Mouse (Mus musculus) ES-E14 (cell line): ENCODE measurements around the gene Tnnt1. TPM values are rescaled to one million over a fixed set of nuclear protein-coding genes. Genes with fewer than 3 reads are reported as not detected.

Experiments used
- DNase-seq: peaks from one replicate; pipeline ENCODE4 v3.0.0-alpha.2; 2013; ENCODE audit warnings: low read depth, low spot score
- H3K27ac ChIP-seq: 2 replicates; pipeline ENCODE4 v1.5.1; 2012; ENCODE audit warnings: low read depth, mild to moderate bottlenecking, low read length, moderate library complexity, mixed read lengths; ENCODE audit not compliant: poor library complexity, insufficient read depth, severe bottlenecking
- H3K36me3 ChIP-seq: 2 replicates; pipeline ENCODE4 v1.6.1; 2012; ENCODE audit warnings: mild to moderate bottlenecking, low read length, moderate library complexity, mixed read lengths; ENCODE audit not compliant: control insufficient read depth, poor library complexity, insufficient read depth, severe bottlenecking
- H3K4me1 ChIP-seq, 2 experiments: fragments of 150-350 bp in 1 of 2; sonication (generic) in 1 of 2; 2 replicates each; pipeline ENCODE4 v1.6.1; 2012; ENCODE audit warnings: low read length in 2 of 2, mild to moderate bottlenecking in 1 of 2, mixed read lengths in 1 of 2; ENCODE audit not compliant: control insufficient read depth in 2 of 2, insufficient read depth in 2 of 2, poor library complexity in 1 of 2
- H3K4me3 ChIP-seq, 2 experiments: fragments of 150-350 bp in 1 of 2; sonication (generic) in 1 of 2; 2 replicates each; pipeline ENCODE4 v1.5.1; 2012; ENCODE audit warnings: low read length in 2 of 2, low read depth in 1 of 2, mild to moderate bottlenecking in 1 of 2, mixed read lengths in 1 of 2; ENCODE audit not compliant: insufficient read depth in 1 of 2, poor library complexity in 1 of 2, severe bottlenecking in 1 of 2
- H3K9ac ChIP-seq: 2 replicates; pipeline ENCODE4 v1.6.1; 2012; ENCODE audit warnings: low read depth, mild to moderate bottlenecking, low read length, mixed read lengths; ENCODE audit not compliant: poor library complexity, insufficient read depth, severe bottlenecking
- H3K9me3 ChIP-seq: fragments of 150-350 bp; sonication (generic); 2 replicates; pipeline ENCODE4 v1.6.1; 2012; ENCODE audit warnings: low read depth, mild to moderate bottlenecking, low read length; ENCODE audit not compliant: control insufficient read depth, insufficient read depth
- CHD2 ChIP-seq: IDR thresholded peaks from 2 replicates; pipeline ENCODE4 v1.6.1; 2014; ENCODE audit warnings: mild to moderate bottlenecking, low read depth, low read length, inconsistent platforms
- HCFC1 ChIP-seq: IDR thresholded peaks from 2 replicates; pipeline ENCODE4 v1.6.1; 2012; ENCODE audit warnings: low read length, inconsistent platforms, borderline replicate concordance; ENCODE audit not compliant: insufficient read depth
- MAFK ChIP-seq: IDR thresholded peaks from 2 replicates; pipeline ENCODE4 v1.6.1; 2014; ENCODE audit warnings: mild to moderate bottlenecking, low read depth, low read length, inconsistent platforms; ENCODE audit not compliant: insufficient read depth
- ZC3H11A ChIP-seq: IDR thresholded peaks from 2 replicates; pipeline ENCODE4 v1.6.1; 2012; ENCODE audit warnings: low read depth, mild to moderate bottlenecking, inconsistent platforms, low read length, borderline replicate concordance
- ZNF384 ChIP-seq: IDR thresholded peaks from 2 replicates; pipeline ENCODE4 v1.6.1; 2012; ENCODE audit warnings: low read depth, low read length, inconsistent platforms
- in situ Hi-C, 2 experiments: fragments of 600-800 bp; cut with MboI; formaldehyde crosslinking; loops; one replicate each; pipeline ENCODE4 v1.15.1; 2025; ENCODE audit warnings: low sequenced_read_pairs in 2 of 2, inconsistent platforms in 1 of 2; ENCODE audit not compliant: unreplicated experiment in 2 of 2
- total RNA-seq: library from RNA; depleted of rRNA; stranded (reverse); fragments of 300-350 nt; gene quantifications from 2 replicates; pipeline ENCODE4 v1.2.3, GENCODE M21; 2012

Tnnt1 gene
- total RNA-seq, 1 experiment: 8.4 TPM

DNA sequence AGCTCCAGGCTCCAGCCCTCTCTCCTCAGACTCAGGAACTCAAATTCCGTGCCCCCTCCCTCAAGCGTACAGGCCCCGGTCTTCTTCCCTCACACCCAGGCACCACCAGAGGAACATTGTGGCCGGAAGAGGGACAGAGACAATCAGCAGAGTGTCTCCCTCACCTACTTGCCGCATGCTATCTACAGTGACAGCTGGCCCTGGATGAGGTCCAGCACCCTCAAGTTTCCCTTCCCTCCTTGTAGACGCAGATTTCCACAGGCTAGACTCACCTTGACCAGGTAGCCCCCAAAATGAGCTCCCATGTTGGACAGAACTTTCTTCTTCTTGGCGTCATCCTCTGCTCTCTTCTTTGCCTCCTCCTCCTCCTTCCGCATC is 7.5 kb downstream of the Tnnt1 start:
- in situ Hi-C loops: no loop called here
- no peak overlapping the region; the same call in 1 of the 2 replicates for H3K9ac ChIP-seq

DNA sequence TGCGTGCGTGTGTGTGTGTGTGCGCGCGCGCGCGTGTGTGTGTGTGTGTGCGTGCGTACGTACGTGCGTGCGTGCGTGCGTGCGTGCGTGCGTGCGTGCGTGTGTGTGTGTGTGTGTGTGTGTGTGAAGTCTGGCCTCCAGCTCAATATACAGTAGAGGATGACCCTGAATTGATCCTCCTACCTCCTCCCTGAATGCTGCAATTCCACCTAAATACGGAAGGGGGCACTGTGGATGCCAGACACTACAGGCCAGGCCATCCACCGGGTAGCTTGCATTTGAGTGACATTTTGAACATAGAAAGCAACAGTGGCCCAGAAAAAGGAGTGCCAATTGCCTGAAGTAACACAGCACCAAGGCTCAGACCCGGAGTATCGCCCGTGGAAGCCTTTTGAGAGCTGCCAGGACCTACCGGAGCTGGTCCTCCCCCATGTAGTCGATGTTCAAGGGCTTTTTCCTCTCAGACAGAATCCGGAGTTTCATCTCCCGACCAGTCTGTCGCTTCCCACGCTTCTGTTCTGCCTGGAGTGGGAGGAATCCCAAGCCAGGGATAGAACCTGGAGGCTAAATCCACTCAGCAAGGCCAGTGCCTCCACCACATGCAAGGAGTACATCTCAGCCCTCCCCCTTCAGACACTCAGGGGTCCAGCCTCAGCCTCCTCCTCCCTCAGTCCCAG is 8.0 kb downstream of the Tnnt1 start:
- Histone ChIP-seq H3K4me3 (peak overlapping the region in 1 of 2 experiments; percentile 41; a peak in 1 of 4 replicates), H3K27ac (no peak overlapping the region), H3K9ac (no peak overlapping the region; the same call in 1 of the 2 replicates), H3K9me3 (no peaks in the 10 kb centered on the region), H3K36me3 (no peaks in the 10 kb centered on the region), H3K4me1 (peaks cover 0 to 14% of the 10 kb centered on the region in 2 experiments; a peak in 2 of 4 replicates)
- in situ Hi-C loops: no loop called here
- no peak for DNase-seq
- TF ChIP-seq HCFC1 (no peak), ZNF384 (no peak), CHD2 (no peak), MAFK (no peak), ZC3H11A (no peak)

More for the DNA sequence above, 7.5 kb downstream of the Tnnt1 start:
- TF ChIP-seq HCFC1: no peak
- TF ChIP-seq ZC3H11A: no peak
- TF ChIP-seq MAFK: no peak
- no peak for TF ChIP-seq CHD2
- no peak for TF ChIP-seq ZNF384
- H3K27ac ChIP-seq: no peak overlapping the region
- peaks cover 0 to 15% of the 10 kb centered on the region in 2 experiments; a peak in 2 of 4 replicates for H3K4me1 ChIP-seq
- no peak for DNase-seq
- H3K36me3 ChIP-seq: no peaks in the 10 kb centered on the region
- no peaks in the 10 kb centered on the region for H3K9me3 ChIP-seq
- H3K4me3 ChIP-seq: no peak overlapping the region

DNA sequence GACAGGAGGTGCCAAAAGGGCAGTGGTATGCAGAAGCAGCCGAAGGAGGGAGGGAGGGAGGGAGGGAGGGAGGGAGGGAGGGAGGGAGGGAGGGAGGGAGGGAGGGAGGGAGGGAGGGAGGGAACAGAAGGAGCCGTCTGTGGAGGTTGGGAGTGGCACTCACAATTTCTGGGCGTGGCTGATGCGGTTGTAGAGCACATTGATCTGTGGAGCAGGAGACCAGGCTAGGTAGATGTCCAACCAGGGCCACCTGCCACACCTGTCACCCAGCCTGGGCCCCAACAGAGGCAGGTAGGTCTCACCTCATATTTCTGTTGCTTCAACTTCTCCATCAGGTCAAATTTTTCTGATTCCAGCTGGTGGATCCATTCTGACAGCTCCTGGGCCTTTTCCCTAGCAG is 9.0 kb downstream of the Tnnt1 start:
- no peak overlapping the region for H3K9ac ChIP-seq
- H3K27ac ChIP-seq: no peak overlapping the region
- no peaks in the 10 kb centered on the region for H3K36me3 ChIP-seq
- H3K4me1 ChIP-seq: peaks cover 0 to 14% of the 10 kb centered on the region in 2 experiments; a peak in 2 of 4 replicates
- in situ Hi-C loops: no loop called here
- H3K4me3 ChIP-seq: no peak overlapping the region
- no peaks in the 10 kb centered on the region for H3K9me3 ChIP-seq
- TF ChIP-seq ZNF384: no peak
- no peak for TF ChIP-seq CHD2
- TF ChIP-seq MAFK: no peak
- TF ChIP-seq HCFC1: no peak
- TF ChIP-seq ZC3H11A: no peak
- DNase-seq: no peak

DNA sequence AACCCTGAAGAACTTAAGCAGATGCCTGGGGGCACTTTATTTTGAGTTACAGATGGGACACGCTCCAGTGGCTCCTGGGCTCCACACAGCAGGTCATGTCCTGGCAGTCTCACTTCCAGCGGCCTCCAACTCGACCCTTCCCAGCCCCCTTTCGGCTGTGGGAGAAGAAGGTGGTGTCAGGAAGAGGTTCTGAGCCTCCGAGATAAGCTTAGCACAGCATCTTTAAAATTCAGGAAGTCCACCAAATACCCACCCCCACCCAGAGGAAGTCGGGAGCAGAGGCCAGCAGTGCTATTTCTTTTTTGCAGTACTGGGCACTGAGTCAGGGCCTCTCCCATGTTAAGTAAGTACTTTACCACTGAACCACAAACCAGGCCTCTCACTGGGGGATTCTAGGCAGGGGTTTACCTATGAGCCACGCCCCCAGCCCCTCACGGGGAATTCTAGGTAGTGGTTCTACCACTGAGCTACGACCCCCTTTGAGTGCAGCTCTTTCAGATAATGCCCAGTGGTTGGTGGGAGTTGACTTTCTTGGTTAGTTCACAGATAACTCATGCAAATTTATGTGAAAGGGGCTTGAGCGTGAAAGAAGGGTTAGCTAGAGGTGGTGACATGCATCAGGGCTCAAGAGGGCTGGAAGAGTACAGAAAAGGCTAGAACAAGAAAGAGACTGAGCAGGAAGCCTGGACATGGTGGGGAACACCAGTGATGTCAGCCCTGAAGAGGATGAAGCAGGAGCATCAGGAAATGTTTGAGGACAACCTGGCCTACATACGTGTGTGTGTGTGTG is 11.3 kb downstream of the Tnnt1 start:
- in situ Hi-C loops: no loop called here
- Histone ChIP-seq H3K4me3 (no peak overlapping the region), H3K27ac (no peak overlapping the region), H3K9me3 (no peaks in the 10 kb centered on the region), H3K4me1 (peaks cover 0 to 13% of the 10 kb centered on the region in 2 experiments; a peak in 3 of 4 replicates), H3K36me3 (no peaks in the 10 kb centered on the region), H3K9ac (no peak overlapping the region)
- DNase-seq: no peak
- TF ChIP-seq MAFK (no peak), HCFC1 (no peak), CHD2 (no peak), ZNF384 (no peak), ZC3H11A (no peak)
